Mouse (Mus musculus) liver, postnatal 0 days (tissue): Measurements from ENCODE around the gene Phactr3.

Experiments
- CTCF ChIP-seq: sonication (generic); IDR thresholded peaks from 2 replicates; pipeline ENCODE4 v1.5.1; 2016; ENCODE audit warnings: antibody characterized with exemption, low read depth
- EP300 ChIP-seq: IDR thresholded peaks from 2 replicates; pipeline ENCODE4 v1.6.1; 2016; ENCODE audit warnings: antibody characterized with exemption, low read depth, mild to moderate bottlenecking

- TF ChIP-seq CTCF (peak; percentile 61), EP300 (no peak)
These were observed 829 bp upstream of the Phactr3 start for GRCm38 (mm10) chr2:178117946-178118345.
